Mouse (Mus musculus) heart, embryonic 11.5 days (tissue): ENCODE measurements around the gene Abl1. TPM values are rescaled to one million over a fixed set of nuclear protein-coding genes. Genes with fewer than 3 reads are reported as not detected.
A peak's percentile ranks its signal among the peaks of the same experiment; 100 is the strongest.

Experiments used
- ATAC-seq: fragments of 200-750 bp; cut with Nextera tagmentation; replicated peaks from 2 replicates; pipeline ENCODE4 v1.8.0; 2017; ENCODE audit warnings: moderate library complexity; ENCODE audit not compliant: insufficient number of reproducible peaks, low FRiP score, low TSS enrichment
- H3K27ac ChIP-seq: fragments of 300-500 bp; sonication (generic); 2 replicates; pipeline ENCODE4 v1.5.1; 2014; ENCODE audit warnings: mild to moderate bottlenecking, low read depth, low read length
- H3K27me3 ChIP-seq: fragments of 300-500 bp; sonication (generic); 2 replicates; pipeline ENCODE4 v1.6.1; 2014; ENCODE audit warnings: mild to moderate bottlenecking, low read length, mixed read lengths; ENCODE audit not compliant: control insufficient read depth, insufficient read depth
- H3K36me3 ChIP-seq: fragments of 300-500 bp; sonication (generic); 2 replicates; pipeline ENCODE4 v1.6.1; 2014; ENCODE audit warnings: mild to moderate bottlenecking, low read length, moderate library complexity, mixed read lengths; ENCODE audit not compliant: control insufficient read depth, insufficient read depth
- H3K4me1 ChIP-seq: fragments of 300-500 bp; sonication (generic); 2 replicates; pipeline ENCODE4 v1.6.1; 2014; ENCODE audit warnings: low read length; ENCODE audit not compliant: control insufficient read depth, insufficient read depth
- H3K4me2 ChIP-seq: fragments of 300-500 bp; sonication (generic); 2 replicates; pipeline ENCODE4 v1.6.1; 2014; ENCODE audit warnings: mild to moderate bottlenecking, moderate library complexity
- H3K4me3 ChIP-seq: fragments of 300-500 bp; sonication (generic); 2 replicates; pipeline ENCODE4 v1.5.1; 2014; ENCODE audit warnings: low read depth, low read length
- H3K9ac ChIP-seq: fragments of 300-500 bp; sonication (generic); 2 replicates; pipeline ENCODE4 v1.6.1; 2014; ENCODE audit warnings: mild to moderate bottlenecking, low read depth, low read length, moderate library complexity
- H3K9me3 ChIP-seq: fragments of 300-500 bp; sonication (generic); replicated peaks from 2 replicates; pipeline ENCODE4 v1.6.1; 2016; ENCODE audit warnings: low read length; ENCODE audit not compliant: control insufficient read depth
- WGBS: fragments of 180-500 bp; shearing (Covaris S2); extraction: QIAGEN DNeasy Blood & Tissue Kit; methylation state at CpG from one replicate; pipeline ENCODE4 v1.1.7; 2014; ENCODE audit not compliant: insufficient replicate concordance; 5-methylcytosine and 5-hydroxymethylcytosine counted together
- polyA plus RNA-seq: library from polyadenylated mRNA; unstranded; fragments of >200 nt; fragmentation: Nextera tagmentation; extraction: Ambion mirVana; gene quantifications from 2 replicates; pipeline ENCODE4 v1.2.1, GENCODE M21; 2014

Abl1 gene
- polyA plus RNA-seq, 1 experiment from 2014 or later: 29.5 TPM

DNA sequence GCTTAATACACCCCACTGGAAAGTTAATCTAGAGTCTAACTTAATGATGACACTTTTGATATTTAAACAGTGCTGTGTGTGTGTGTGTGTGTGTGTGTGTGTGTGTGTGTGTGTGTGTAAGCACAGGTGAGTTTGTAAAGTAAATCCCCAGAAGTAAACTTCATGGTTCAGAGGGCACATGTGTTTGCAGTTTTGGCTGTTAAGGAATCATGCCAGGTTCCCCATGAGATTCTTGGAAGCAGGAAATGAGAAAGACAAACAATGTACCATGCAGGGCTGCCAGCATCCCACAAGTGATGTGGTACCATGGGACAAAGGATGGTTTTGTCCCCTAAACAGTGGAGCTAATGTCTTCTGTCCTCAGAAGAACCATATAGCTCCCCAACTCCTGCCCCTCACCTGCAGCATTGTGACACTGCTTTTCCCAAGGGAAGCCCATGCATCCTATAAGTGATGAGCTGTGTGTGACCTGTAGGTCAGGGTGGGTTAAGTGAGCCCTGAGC is 57.6 kb downstream of the Abl1 start:
- H3K36me3 ChIP-seq: no peaks in the 10 kb centered on the region
- no peaks in the 10 kb centered on the region for H3K9me3 ChIP-seq
- ATAC-seq: no peak
- H3K4me2 ChIP-seq: no peak overlapping the region
- H3K4me1 ChIP-seq: peaks cover 36% of the 10 kb centered on the region
- no peaks in the 10 kb centered on the region for H3K27me3 ChIP-seq
- H3K4me3 ChIP-seq: no peak overlapping the region
- H3K9ac ChIP-seq: no peak overlapping the region
- no peak overlapping the region for H3K27ac ChIP-seq

DNA sequence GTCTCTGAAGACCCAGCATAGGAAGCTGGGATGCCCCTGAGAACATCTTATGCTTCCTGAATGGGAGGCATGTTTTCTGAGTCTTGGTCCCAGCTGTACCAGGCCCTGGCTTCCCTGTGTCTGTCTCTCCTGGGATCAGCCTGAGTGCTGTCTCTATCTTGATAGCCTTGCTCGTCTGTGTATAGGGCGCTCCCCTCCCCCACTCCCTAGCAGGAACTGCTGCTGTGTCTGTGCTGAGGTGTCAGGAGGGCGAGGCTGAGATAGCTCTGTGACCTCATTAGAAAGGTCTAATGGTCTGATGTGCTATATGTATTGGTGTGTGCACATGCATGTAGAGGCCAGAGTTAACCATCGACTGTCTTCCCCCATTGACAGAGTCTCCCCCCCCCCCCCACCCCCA is 58.7 kb downstream of the Abl1 start:
- Histone ChIP-seq H3K27ac (0 out of 2 replicates have a peak overlapping the region, but pooled peaks have one; percentile 22), H3K9ac (no peak overlapping the region), H3K4me1 (peaks cover 35% of the 10 kb centered on the region), H3K27me3 (no peaks in the 10 kb centered on the region), H3K36me3 (no peaks in the 10 kb centered on the region), H3K4me3 (no peak overlapping the region), H3K9me3 (no peaks in the 10 kb centered on the region), H3K4me2 (peak overlapping the region; percentile 4; the same call in 1 of the 2 replicates)
- no peak for ATAC-seq
- 20% methylated on average over 4 of the region's 4 CpGs for WGBS

DNA sequence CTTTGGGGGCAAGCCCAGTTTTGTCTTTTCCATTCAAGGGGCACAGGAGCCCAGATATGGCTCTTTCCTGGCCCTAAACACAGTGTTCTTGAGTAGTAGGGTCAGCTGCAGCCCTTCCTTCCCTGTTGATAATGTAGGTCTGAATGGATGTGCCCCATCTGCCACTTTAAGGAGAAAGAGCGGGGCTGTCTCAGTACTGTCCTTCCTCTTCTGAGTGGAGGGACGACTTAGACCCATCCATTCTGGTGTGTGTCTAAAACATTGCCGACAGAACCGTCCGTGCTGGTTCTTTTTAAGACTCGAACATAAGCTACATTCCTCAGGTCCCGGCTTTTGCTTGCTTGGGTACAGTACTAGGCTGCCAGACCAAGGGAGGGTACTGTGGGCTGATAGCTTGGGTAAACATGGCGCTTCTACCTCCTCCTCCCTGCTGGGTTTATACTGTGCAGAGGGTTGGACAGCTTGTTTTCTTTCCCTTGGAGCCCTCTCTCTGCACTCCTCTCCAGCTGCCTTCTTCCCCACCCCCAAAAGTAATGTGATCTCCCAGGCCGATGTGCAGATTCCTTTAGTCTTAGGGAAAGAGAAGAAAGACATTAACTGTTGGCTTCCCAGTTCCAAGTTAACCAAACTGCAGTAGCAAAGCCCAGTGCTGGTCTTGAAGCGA is 61.0 kb downstream of the Abl1 start:
- Histone ChIP-seq H3K36me3 (no peaks in the 10 kb centered on the region), H3K27me3 (no peaks in the 10 kb centered on the region), H3K27ac (peak overlapping the region; percentile 79), H3K4me1 (peaks cover 36% of the 10 kb centered on the region), H3K4me3 (peak overlapping the region; percentile 25), H3K4me2 (peak overlapping the region; percentile 59), H3K9me3 (no peaks in the 10 kb centered on the region), H3K9ac (peak overlapping the region; percentile 63)
- 15% methylated on average over 10 of the region's 10 CpGs for WGBS
- peak; percentile 76; the same call in 1 of the 2 replicates for ATAC-seq

DNA sequence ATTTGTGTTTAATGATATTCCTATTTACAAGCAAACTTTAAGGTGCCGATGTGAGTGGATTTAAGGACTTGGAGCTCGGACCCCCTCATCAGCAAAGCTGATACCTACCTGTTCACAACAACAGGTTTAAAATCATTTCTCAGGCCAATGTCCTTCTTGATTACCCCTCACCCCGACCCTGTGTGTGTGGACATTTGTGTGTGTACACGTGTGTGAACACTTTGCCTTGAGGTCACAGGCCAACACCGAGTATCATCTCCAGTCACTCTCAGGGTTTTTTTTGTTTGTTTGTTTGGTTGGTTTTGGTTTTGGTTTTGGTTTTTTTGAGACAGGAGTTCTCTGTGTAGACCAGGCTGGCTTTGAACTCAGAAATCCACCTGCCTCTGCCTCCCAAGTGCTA is 62.0 kb downstream of the Abl1 start:
- Histone ChIP-seq H3K4me1 (peaks cover 36% of the 10 kb centered on the region), H3K36me3 (no peaks in the 10 kb centered on the region), H3K9ac (no peak overlapping the region), H3K27me3 (no peaks in the 10 kb centered on the region), H3K9me3 (no peaks in the 10 kb centered on the region), H3K27ac (peak overlapping the region; percentile 79; the same call in 1 of the 2 replicates), H3K4me3 (no peak overlapping the region), H3K4me2 (no peak overlapping the region)
- no peak for ATAC-seq
- 83% methylated on average over 5 of the region's 5 CpGs for WGBS

DNA sequence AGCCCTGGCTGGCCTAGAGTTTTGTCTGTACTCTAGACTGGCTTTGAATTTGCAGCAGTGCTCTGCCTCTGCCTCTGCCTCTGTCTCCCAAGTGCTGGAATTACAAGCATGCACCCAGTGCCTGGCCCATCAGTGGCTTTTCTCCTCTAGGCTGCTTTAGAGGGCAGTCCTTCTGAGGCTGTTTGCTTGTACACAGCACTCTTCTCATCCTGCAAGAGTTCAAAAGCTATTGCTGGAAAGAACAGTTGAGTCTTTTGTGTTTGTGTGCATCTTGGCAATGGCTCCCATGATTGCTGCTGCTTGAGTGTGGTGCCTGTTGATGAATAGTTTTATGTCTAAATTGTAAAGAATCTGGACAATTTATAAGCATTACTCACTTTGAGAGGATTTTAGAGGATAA is 69.3 kb downstream of the Abl1 start:
- Histone ChIP-seq H3K27ac (peak overlapping the region; percentile 57), H3K27me3 (no peaks in the 10 kb centered on the region), H3K4me2 (no peak overlapping the region; the same call in 1 of the 2 replicates), H3K9me3 (no peaks in the 10 kb centered on the region), H3K36me3 (no peaks in the 10 kb centered on the region), H3K9ac (no peak overlapping the region), H3K4me1 (peaks cover 23% of the 10 kb centered on the region), H3K4me3 (no peak overlapping the region)
- ATAC-seq: no peak

DNA sequence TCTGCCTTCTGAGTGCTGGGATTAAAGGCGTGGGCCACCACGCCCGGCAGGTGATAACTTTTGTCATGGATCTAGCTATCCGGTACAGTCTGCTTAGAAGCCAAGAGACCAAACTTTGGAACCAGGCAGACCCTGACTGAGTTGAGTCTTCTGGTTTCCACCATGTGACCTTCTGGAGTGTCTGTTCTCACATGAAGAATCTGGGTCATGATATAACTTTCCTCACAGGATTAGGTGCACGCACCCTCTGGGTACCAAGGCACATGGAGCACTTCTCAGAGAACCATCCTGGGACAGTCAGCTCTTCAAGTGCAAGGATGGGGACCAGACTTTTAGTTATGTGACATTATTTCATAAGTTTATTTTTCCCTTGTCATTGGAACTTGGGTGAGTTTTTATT is 70.8 kb downstream of the Abl1 start:
- Histone ChIP-seq H3K9ac (peak overlapping the region; percentile 100), H3K36me3 (no peaks in the 10 kb centered on the region), H3K27ac (peak overlapping the region; percentile 97), H3K4me1 (peaks cover 34% of the 10 kb centered on the region), H3K4me3 (peak overlapping the region; percentile 94), H3K27me3 (no peaks in the 10 kb centered on the region), H3K9me3 (no peaks in the 10 kb centered on the region), H3K4me2 (peak overlapping the region; percentile 94)
- ATAC-seq: no peak
- 75% methylated on average over 5 of the region's 5 CpGs for WGBS

DNA sequence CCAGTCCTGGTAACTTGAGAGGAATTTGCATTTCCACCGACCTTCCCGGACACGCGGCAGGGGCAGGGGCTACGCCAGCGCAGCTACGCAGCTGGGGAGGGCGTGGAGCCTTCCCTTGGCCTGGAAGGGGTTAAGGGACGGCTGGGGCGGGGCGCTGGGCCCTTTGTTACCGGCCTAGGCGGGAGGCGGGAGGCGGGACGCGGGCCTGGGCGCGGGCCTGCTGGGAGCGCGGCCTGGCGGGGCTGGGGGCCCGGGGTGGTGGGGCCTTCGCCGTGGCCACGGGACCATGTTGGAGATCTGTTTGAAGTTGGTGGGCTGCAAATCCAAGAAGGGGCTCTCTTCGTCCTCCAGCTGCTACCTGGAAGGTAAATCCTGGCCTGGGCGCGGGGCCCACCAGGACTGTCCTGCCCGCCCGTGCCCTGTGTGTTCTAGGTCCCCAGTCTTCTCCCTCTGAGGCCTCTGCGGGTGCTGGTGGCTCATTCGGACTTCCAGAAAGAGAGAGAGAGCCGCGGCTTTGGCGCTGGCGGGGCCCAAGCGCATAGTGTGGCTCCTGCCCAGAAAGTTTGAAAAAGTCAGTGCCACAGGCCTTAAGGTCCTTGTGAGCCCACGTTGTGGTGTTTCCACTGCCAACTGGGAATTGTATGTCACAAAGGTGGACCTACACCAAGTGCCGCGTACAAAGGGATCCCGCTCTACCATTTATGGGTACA is 71.7 kb downstream of the Abl1 start:
- ATAC-seq: peak; percentile 89
- Histone ChIP-seq H3K4me2 (peak overlapping the region; percentile 94), H3K27me3 (no peaks in the 10 kb centered on the region), H3K9ac (peak overlapping the region; percentile 100), H3K4me3 (peak overlapping the region; percentile 94), H3K4me1 (peaks cover 38% of the 10 kb centered on the region), H3K27ac (peak overlapping the region; percentile 97), H3K9me3 (no peaks in the 10 kb centered on the region), H3K36me3 (no peaks in the 10 kb centered on the region)
- under 1% methylated on average over 37 of the region's 42 CpGs for WGBS

DNA sequence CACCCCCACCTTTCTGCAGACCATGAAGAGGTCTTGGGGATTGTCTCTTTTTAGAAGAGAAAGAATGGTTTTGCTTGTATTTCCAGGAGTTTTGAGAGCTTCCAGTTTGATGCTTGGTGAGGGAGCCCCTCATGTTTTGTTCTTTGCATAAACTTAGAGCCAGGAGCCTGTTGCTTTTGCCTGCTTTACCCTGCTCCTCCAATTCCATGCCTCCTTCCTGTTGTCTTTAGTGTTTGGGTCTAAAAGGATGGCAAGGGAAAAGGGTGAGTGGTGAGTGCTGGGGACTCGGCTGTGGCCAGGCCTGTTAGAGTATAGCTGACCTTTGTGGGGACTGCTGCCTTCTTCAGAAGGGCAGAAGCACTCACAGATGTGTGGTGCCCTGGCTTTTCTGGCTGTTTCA is 72.3 kb downstream of the Abl1 start:
- peak overlapping the region; percentile 97 for H3K27ac ChIP-seq
- 0% methylated on average over 1 of the region's 1 CpGs for WGBS
- no peak for ATAC-seq
- no peaks in the 10 kb centered on the region for H3K9me3 ChIP-seq
- no peaks in the 10 kb centered on the region for H3K36me3 ChIP-seq
- H3K4me1 ChIP-seq: peaks cover 42% of the 10 kb centered on the region
- H3K9ac ChIP-seq: peak overlapping the region; percentile 100
- H3K4me2 ChIP-seq: peak overlapping the region; percentile 94
- no peaks in the 10 kb centered on the region for H3K27me3 ChIP-seq
- peak overlapping the region; percentile 94 for H3K4me3 ChIP-seq
